Mouse (Mus musculus) liver, embryonic 18 days (tissue): ENCODE results near the gene Psmd11. TPM values are rescaled to one million over a fixed set of nuclear protein-coding genes. Genes with fewer than 3 reads are reported as not detected.

ENCODE experiments used
- polyA plus RNA-seq: library from polyadenylated mRNA; depleted of rRNA; stranded (reverse); fragments of >200 nt; gene quantifications from 2 replicates; pipeline ENCODE4 v1.2.3, GENCODE M21; 2012; rRNA removed

Gene Psmd11
- polyA plus RNA-seq: 47.9 and 49.3 TPM in 2 replicates

DNA sequence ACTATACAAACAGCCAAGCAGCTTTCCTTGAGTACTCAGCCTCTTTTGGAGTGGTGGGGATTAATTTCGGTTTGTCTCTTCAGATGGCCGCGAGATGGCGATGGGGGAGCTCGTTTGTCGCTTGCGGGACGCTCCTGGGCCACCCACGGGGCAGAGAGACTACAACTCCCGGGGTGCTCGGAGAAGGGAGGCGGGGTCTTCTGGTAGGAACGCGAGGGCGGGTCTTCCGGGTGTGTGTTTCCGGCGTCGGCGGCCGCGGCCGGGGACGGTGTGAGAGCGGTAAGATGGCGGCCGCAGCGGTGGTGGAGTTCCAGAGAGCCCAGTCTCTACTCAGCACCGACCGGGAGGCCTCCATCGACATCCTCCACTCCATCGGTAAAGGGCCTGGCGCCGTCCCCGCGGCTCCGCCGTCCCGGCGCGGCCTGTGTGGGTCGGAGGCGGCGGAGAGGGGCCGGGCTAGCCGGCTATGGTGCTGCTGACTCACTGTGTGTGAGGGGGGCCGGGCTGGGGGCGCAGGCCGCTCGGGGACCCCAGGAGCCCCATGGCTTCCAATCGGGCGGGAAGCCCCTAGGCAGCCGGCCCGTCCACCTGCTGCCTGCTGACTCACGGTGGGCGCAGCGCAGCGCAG lies at the start of gene Psmd11:
TSS of gene Psmd11 (plus strand) at position 235 of the 628 bp plus-strand sequence.

DNA sequence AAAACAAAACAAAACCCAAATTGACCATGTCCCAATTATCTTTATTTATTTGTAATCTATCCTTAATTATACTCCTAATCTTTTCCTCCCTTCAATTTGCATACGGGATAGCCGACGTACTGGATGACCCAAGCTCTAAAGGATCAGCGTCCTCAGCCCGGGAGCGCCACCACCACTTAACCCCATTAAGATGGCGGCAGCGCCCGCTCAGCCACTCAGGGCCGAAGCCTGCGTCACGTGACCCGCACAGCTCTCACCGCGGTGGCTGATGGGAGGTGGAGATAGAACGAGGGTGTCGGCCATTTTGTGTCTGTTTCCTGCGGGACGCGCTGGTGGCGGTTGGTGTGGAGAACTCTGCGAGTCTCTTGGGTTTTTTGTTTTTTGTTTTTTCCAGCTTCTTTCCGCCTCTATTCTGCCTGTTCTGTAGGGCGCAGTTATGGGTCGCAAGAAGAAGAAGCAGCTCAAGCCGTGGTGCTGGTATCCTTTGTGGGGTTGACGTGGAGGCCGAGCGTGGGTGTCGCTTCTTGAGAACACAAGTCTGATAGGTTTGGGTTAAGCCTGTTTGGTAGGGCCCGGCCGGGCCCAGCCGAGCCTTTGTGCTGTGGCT lies 45.3 kb upstream of the Psmd11 start, which contains the start of gene Zfp207:
TSS of gene Zfp207 (plus strand) at position 261 of the 607 bp plus-strand sequence.

DNA sequence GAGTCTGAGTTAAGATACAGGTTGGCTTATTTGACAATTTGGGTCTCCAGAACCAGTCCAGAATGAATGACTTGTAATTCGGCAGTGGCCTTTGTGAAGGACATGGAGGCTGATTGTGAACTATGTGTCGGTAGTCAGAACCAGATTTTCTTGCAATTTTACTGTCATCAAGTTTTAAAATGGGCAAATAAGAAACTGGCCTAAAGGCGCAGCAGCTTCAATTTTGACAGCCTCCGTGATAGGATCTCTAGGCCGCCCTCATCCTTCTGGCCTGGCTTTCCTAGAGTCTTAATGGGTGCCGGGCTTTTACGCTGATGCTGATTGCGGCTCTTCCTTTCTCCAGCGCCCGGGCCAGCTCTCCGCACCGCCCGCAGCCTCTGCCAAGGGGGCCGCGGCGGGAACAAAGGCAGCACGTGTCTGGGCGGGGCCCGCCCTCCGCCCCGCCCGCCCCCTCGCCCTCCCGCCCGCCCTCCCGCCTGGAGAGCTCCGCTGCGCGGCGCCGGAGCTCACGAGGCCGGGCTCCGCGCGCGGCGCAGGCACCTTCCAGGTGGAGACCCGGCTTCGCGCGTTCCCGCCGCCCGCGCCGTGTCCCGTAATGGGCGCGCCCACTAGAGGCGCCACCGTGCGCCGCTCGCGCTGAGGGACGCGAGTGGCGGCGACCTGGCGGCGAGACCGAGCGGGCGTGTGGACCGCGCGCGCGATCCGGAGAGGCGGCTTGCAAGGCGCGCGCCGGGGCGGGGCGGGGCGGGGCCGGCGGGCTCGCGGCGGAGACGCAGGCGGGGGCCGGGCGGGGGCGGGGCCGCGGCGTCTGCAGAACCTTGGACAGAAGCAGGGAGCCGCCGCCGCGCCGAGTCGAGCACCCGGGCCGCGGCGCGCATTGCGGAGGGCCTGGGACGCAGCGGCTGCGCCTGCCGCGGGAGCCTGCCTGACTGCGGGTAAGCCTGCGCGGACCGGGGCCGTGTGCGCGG lies 48.1 kb downstream of the Psmd11 start, which contains the start of gene Cdk5r1:
TSS of gene Cdk5r1 (plus strand) at position 802 of the 968 bp plus-strand sequence.

Other genes starting within 250 kb of the Psmd11 start
- 4.3 and 4.9 TPM in 2 replicates for gene Rnf135, start 244.8 kb upstream of the Psmd11 start, polyA plus RNA-seq
- gene Rhot1, start 219.6 kb upstream of the Psmd11 start, polyA plus RNA-seq: 13.4 and 16.4 TPM in 2 replicates
- 0.12 and 0.14 TPM in 2 replicates for gene Rhbdl3, start 127.7 kb upstream of the Psmd11 start, polyA plus RNA-seq
- gene 5730455P16Rik, start 50.6 kb upstream of the Psmd11 start, polyA plus RNA-seq: 2.4 and 2.6 TPM in 2 replicates
- gene Zfp207, start 45.3 kb upstream of the Psmd11 start, polyA plus RNA-seq: 69.8 and 74.5 TPM in 2 replicates
- gene Cdk5r1, start 48.4 kb downstream of the Psmd11 start, polyA plus RNA-seq: 0.93 and 1.1 TPM in 2 replicates